Mouse (Mus musculus): ENCODE measurements around the gene Dock10.

- TF ChIP-seq POLR2A (IDR thresholded peaks at IDR 0.05; ENCODE audit: borderline replicate concordance, control insufficient read depth, low read depth, low read length), result no peak
- no peak for TF ChIP-seq CTCF (IDR thresholded peaks at IDR 0.05; ENCODE audit: control insufficient read depth, insufficient read depth, low read length)
These were observed 44.4 kb downstream of the Dock10 start for GRCm38 (mm10) chr1:80713920-80714319.
